Mouse (Mus musculus): ENCODE results near the gene Gm10715.
"Not testable (repeated sequence)": the region's sequence is repeated elsewhere in the genome, so short reads cannot be mapped to it uniquely, and the experiment has no call there.

Gm10715 gene

DNA sequence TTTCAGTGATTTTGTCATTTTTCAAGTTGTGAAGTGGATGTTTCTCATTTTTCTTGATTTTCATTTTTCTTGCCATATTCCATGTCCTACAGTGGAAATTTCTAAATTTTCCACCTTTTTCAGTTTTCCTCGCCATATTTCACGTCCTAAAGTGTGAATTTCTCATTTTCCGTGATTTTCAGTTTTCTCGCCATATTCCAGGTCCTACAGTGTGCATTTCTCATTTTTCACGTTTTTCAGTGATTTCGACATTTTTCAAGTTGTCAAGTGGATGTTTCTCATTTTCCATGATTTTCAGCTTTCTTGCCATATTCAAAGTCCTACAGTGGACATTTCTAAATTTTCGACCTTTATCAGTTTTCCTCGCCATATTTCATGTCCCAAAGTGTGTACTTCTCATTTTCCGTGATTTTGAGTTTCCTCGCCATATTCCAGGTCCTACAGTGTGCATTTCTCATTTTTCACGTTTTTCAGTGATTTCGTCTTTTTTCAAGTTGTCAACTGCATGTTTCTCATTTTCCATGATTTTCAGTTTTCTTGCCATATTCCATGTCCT lies 11.7 kb upstream of the Gm10715 start, which contains the start of gene Gm10717:
Gene Gm10717 (plus strand): TSS at position 506 of the 556 bp plus-strand sequence.
- not testable (repeated sequence) for DNase-seq (ENCODE audit: inconsistent ontology term)

- not testable (repeated sequence) for DNase-seq (ENCODE audit: inconsistent ontology term)
Observed at GRCm38 (mm10) chr9:3025653-3026052, 11.0 kb upstream of the Gm10715 start.

GRCm38 (mm10) chr9:3026136-3026535 lies 10.5 kb upstream of the Gm10715 start:
- DNase-seq (ENCODE audit: inconsistent ontology term): not testable (repeated sequence)

DNA sequence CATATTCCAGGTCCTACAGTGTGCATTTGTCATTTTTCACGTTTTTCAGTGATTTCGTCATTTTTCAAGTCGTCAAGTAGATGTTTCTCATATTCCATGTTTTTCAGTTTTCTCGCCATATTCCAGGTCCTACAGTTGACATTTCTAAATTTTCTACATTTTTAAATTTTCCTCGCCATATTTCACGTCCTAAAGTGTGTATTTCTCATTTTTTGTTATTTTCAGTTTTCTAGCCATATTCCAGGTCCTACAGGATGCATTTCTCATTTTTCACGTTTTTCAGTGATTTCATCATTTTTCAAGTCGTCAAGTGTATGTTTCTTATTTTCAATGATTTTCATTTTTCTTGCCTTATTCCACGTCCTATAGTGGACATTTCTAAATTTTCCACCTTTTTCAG lies 9.9 kb upstream of the Gm10715 start:
- not testable (repeated sequence) for DNase-seq (ENCODE audit: inconsistent ontology term)

DNA sequence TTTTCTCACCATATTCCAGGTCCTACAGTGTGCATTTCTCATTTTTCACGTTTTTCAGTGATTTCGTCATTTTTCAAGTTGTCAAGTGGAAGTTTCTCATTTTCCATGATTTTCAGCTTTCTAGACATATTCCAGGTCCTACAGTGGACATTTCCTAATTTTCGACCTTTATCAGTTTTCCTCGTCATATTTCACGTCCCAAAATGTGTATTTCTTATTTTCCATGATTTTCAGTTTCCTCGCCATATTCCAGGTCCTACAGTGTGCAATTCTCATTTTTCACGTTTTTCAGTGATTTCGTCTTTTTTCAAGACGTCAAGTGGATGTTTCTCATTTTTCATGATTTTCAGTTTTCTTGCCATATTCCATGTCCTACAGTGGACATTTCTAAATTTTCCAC lies 9.5 kb upstream of the Gm10715 start:
- peak; percentile 82 for DNase-seq (ENCODE audit: inconsistent ontology term)

GRCm38 (mm10) chr9:3029276-3030000 lies 7.2 kb upstream of the Gm10715 start:
- not testable (repeated sequence) for DNase-seq (ENCODE audit: inconsistent ontology term)

DNA sequence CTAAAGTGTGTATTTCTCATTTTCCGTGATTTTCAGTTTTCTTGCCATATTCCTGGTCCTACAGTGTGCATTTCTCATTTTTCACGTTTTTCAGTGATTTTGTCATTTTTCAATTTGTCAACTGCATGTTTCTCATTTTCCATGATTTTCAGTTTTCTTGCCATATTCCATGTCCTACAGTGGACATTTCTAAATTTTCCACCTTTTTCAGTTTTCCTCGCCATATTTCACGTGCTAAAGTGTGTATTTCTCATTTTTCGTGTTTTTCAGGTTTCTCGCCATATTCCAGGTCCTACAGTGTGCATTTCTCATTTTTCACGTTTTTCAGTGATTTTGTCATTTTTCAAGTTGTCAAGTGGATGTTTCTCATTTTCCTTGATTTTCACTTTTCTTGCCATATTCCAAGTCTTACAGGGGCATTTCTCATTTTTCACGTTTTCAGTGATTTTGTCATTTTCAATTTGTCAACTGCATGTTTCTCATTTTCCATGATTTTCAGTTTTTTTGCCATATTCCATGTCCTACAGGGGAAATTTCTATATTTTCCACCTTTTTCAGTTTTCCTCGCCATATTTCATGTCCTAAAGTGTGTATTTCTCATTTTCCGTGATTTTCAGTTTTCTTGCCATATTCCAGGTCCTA lies 5.9 kb upstream of the Gm10715 start:
- peak; percentile 98 for DNase-seq (ENCODE audit: inconsistent ontology term)

DNA sequence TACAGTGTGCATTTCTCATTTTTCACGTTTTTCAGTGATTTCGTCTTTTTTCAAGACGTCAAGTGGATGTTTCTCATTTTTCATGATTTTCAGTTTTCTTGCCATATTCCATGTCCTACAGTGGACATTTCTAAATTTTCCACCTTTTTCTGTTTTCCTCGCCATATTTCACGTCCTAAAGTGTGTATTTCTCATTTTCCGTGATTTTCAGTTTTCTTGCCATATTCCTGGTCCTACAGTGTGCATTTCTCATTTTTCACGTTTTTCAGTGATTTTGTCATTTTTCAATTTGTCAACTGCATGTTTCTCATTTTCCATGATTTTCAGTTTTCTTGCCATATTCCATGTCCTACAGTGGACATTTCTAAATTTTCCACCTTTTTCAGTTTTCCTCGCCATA lies 2.4 kb upstream of the Gm10715 start, which contains the start of gene Gm17535:
Gene Gm17535 (plus strand): TSS at position 301 of the 400 bp plus-strand sequence.
- not testable (repeated sequence) for DNase-seq (ENCODE audit: inconsistent ontology term)

GRCm38 (mm10) chr9:3038161-3038560 lies 1.5 kb downstream of the Gm10715 start:
- DNase-seq (ENCODE audit: inconsistent ontology term): peak; percentile 40

Data from Muller cell, postnatal 12 days (primary cell).